Mouse (Mus musculus) cortical plate, adult 2 months (tissue): ENCODE results near the gene Lgi1.

Source experiments
- CTCF ChIP-seq: fragments of 200-500 bp; IDR thresholded peaks from 2 replicates; pipeline ENCODE4 v1.5.1; 2011; ENCODE audit warnings: mild to moderate bottlenecking, control low read depth, low read length; ENCODE audit not compliant: insufficient read depth; ENCODE audit errors: extremely low read depth
- POLR2A ChIP-seq: fragments of 200-500 bp; IDR thresholded peaks from 2 replicates; pipeline ENCODE4 v1.6.1; 2011; ENCODE audit warnings: mild to moderate bottlenecking, low read length, control low read depth; ENCODE audit not compliant: insufficient read depth; ENCODE audit errors: extremely low read depth

- no peak for TF ChIP-seq CTCF
- TF ChIP-seq POLR2A: 0 out of 2 replicates have a peak, but pooled peaks have one; percentile 26
Measured at GRCm38 (mm10) chr19:38224685-38225060, 39.7 kb upstream of the Lgi1 start.
